In genomic region chr15:77827379-77827778, GRCm38 (mm10) we compare ENCODE assay signal across 11 mouse cellular contexts. TPM values are rescaled to one million over a fixed set of nuclear protein-coding genes. Genes with fewer than 3 reads are reported as not detected.
DNase-seq lines count a peak whose midpoint lies in the region; ATAC-seq and TF ChIP-seq lines count a peak whose summit lies in the region.
"Had no signal": no experiment of that assay in that cellular context is flagged by ENCODE, and none has a peak within 500 bp of the region (broad histone marks: within the 10 kb centered on the region; RNA-seq: fewer than 3 reads in every experiment).

No protein-coding gene starts in this region.

- H3K9ac ChIP-seq in limb, embryonic 14.5 days (ENCODE audit: low read depth, low read length, severe bottlenecking): peak overlapping the region; percentile 7; the same call in 1 of the 2 replicates
- H3K9ac ChIP-seq: liver, embryonic 15.5 days had no signal

- H3K27me3 ChIP-seq in limb, embryonic 14.5 days (ENCODE audit: control insufficient read depth, insufficient read depth, low read length): no peaks in the 10 kb centered on the region
- H3K27me3 ChIP-seq: liver, embryonic 15.5 days had no signal

- TF ChIP-seq POLR2A in limb, embryonic 14.5 days (IDR thresholded peaks at IDR 0.05; ENCODE audit: borderline replicate concordance, extremely low read depth, insufficient read depth, insufficient read length): no peak

- H3K36me3 ChIP-seq in limb, embryonic 14.5 days (ENCODE audit: control insufficient read depth, insufficient read depth, low read length): no peaks in the 10 kb centered on the region

- no peak for TF ChIP-seq CTCF in gastrocnemius, adult 2 months (IDR thresholded peaks at IDR 0.05)
- TF ChIP-seq CTCF in layer of hippocampus, adult 2 months (conservative IDR thresholded peaks at IDR 0.05): no peak

- ATAC-seq in limb, embryonic 14.5 days (ENCODE audit: low FRiP score, low read depth): no peak; the same call in 1 of the 2 replicates

- intact Hi-C loops in gastrocnemius, adult 2 months (cut with DNase I): no loop called here

- no peak overlapping the region for H3K4me3 ChIP-seq in gastrocnemius, adult 2 months
- H3K4me3 ChIP-seq in layer of hippocampus, adult 2 months: no peak overlapping the region
- no peak overlapping the region for H3K4me3 ChIP-seq in limb, embryonic 14.5 days (replicated peaks; ENCODE audit: low read length)
- H3K4me3 ChIP-seq: liver, embryonic 15.5 days had no signal

- H3K4me1 ChIP-seq in limb, embryonic 14.5 days (ENCODE audit: control insufficient read depth, insufficient read depth, low read length): peaks cover 24% of the 10 kb centered on the region

- no peak overlapping the region for H3K4me2 ChIP-seq in limb, embryonic 14.5 days (replicated peaks; ENCODE audit: low read depth, low read length, severe bottlenecking)
- H3K4me2 ChIP-seq: liver, embryonic 15.5 days had no signal

- peak overlapping the region; percentile 48 for H3K27ac ChIP-seq in gastrocnemius, adult 2 months
- peak overlapping the region; percentile 55 for H3K27ac ChIP-seq in layer of hippocampus, adult 2 months
- H3K27ac ChIP-seq in limb, embryonic 14.5 days (replicated peaks; ENCODE audit: low read depth, low read length): peak overlapping the region; percentile 58

- no peak for DNase-seq in gastrocnemius, adult 2 months
- no peak for DNase-seq in gastrocnemius, adult 8-10 months (ENCODE audit: low spot score in 2 of 2)
- no peak for DNase-seq in layer of hippocampus, adult 2 months (ENCODE audit: low spot score in 2 of 2)
- no peak for DNase-seq in layer of hippocampus, adult 18-20 months (ENCODE audit: low spot score in 2 of 2)
- DNase-seq in ZHBTc4 (ENCODE audit: low read depth, low spot score): peak; percentile 89
- no peak for DNase-seq in limb, embryonic 14.5 days (ENCODE audit: low spot score)
- DNase-seq in ovary, postnatal 14 days (ENCODE audit: low spot score): no peak
- no peak for DNase-seq in gastrocnemius, postnatal 10 days
- DNase-seq: cerebellum, postnatal 14 days; thymus, postnatal 25 days had no signal

- WGBS in limb, embryonic 14.5 days: 25% methylated on average over 7 of the region's 7 CpGs

- H3K9me3 ChIP-seq in limb, embryonic 14.5 days (ENCODE audit: control insufficient read depth, low read length): no peaks in the 10 kb centered on the region
- H3K9me3 ChIP-seq: liver, embryonic 15.5 days had no signal

RNA-seq across cellular contexts. Expression of gene Myh9, which starts 14.6 kb away (rescaled TPM):
- total RNA-seq in gastrocnemius, adult 2 months (2021): 10 to 100 TPM; 37.4 to 57.4 TPM
- total RNA-seq in gastrocnemius, adult 8-10 months (2022): 10 to 100 TPM; 33.4 to 51.3 (median 39.4) TPM
- total RNA-seq in layer of hippocampus, adult 2 months (2021): 10 to 100 TPM; 88.3 to 96.3 TPM
- total RNA-seq in layer of hippocampus, adult 18-20 months (2021): 10 to 100 TPM; 86.7 to 88.3 TPM
- 38.7 and 46.7 TPM in 2 replicates for polyA plus RNA-seq in limb, embryonic 14.5 days (2012; rRNA removed)
- 53.2 and 54.6 TPM in 2 replicates for polyA plus RNA-seq in limb, embryonic 14.5 days (2014; fragmentation: Nextera tagmentation; extraction: Ambion mirVana)
- total RNA-seq in gastrocnemius, postnatal 10 days (2021): 100 to 1,000 TPM; 117 to 155 TPM
